Mouse (Mus musculus): ENCODE results near the gene Pxt1. TPM values are rescaled to one million over a fixed set of nuclear protein-coding genes. Genes with fewer than 3 reads are reported as not detected.
"Not testable (repeated sequence)": the region's sequence is repeated elsewhere in the genome, so short reads cannot be mapped to it uniquely, and the experiment has no call there.

The Pxt1 gene
- not detected in 2 replicates for polyA plus RNA-seq (2015; fragmentation: Nextera tagmentation; extraction: Ambion mirVana)

- Histone ChIP-seq H3K27ac (no peak within 1 kb of the TSS), H3K9ac (no peak within 1 kb of the TSS), H3K36me3 (no peaks in the 10 kb centered on the region), H3K27me3 (no peaks in the 10 kb centered on the region), H3K9me3 (no peaks in the 10 kb centered on the region), H3K4me2 (no peak within 1 kb of the TSS), H3K4me3 (no peak within 1 kb of the TSS), H3K4me1 (no peaks in the 10 kb centered on the region)
- ATAC-seq (ENCODE audit: insufficient number of reproducible peaks, low FRiP score, low TSS enrichment, low read depth), result no peak
- WGBS, result 92% methylated on average over 7 of the region's 7 CpGs
Observed at GRCm38 (mm10) chr17:28943740-28944139, at the start of gene Pxt1. Gene Pxt1 (minus strand): TSS chr17:28943840.

GRCm38 (mm10) chr17:28993004-28993403, 49.4 kb upstream of the Pxt1 start:
- WGBS, result 100% methylated on average over 1 of the region's 1 CpGs
- ATAC-seq (ENCODE audit: insufficient number of reproducible peaks, low FRiP score, low TSS enrichment, low read depth); H3K4me1 ChIP-seq; H3K27me3 ChIP-seq; H3K9ac ChIP-seq; H3K9me3 ChIP-seq; H3K4me3 ChIP-seq; H3K4me2 ChIP-seq; H3K27ac ChIP-seq: not testable (repeated sequence)
- peaks cover 53% of the 10 kb centered on the region for H3K36me3 ChIP-seq

GRCm38 (mm10) chr17:28992105-28992504, 48.5 kb upstream of the Pxt1 start:
- no peak for ATAC-seq (ENCODE audit: insufficient number of reproducible peaks, low FRiP score, low TSS enrichment, low read depth)
- H3K27me3 ChIP-seq, result no peaks in the 10 kb centered on the region
- H3K4me3 ChIP-seq, result no peak overlapping the region
- no peak overlapping the region for H3K9ac ChIP-seq
- WGBS, result 49% methylated on average over 7 of the region's 7 CpGs
- no peaks in the 10 kb centered on the region for H3K4me1 ChIP-seq
- H3K9me3 ChIP-seq, result no peaks in the 10 kb centered on the region
- H3K36me3 ChIP-seq, result peaks cover 54% of the 10 kb centered on the region
- H3K27ac ChIP-seq, result no peak overlapping the region
- no peak overlapping the region for H3K4me2 ChIP-seq

GRCm38 (mm10) chr17:28991286-28991685, 47.6 kb upstream of the Pxt1 start:
- WGBS, result 88% methylated on average over 9 of the region's 9 CpGs
- peaks cover 55% of the 10 kb centered on the region for H3K36me3 ChIP-seq

GRCm38 (mm10) chr17:28990060-28990459, 46.4 kb upstream of the Pxt1 start:
- Histone ChIP-seq H3K27ac (no peak overlapping the region), H3K27me3 (no peaks in the 10 kb centered on the region), H3K36me3 (peaks cover 61% of the 10 kb centered on the region), H3K4me3 (no peak overlapping the region), H3K9ac (no peak overlapping the region), H3K4me2 (no peak overlapping the region), H3K9me3 (no peaks in the 10 kb centered on the region), H3K4me1 (no peaks in the 10 kb centered on the region)
- no peak for ATAC-seq (ENCODE audit: insufficient number of reproducible peaks, low FRiP score, low TSS enrichment, low read depth)
- WGBS, result 79% methylated on average over 4 of the region's 4 CpGs

More at GRCm38 (mm10) chr17:28991286-28991685, 47.6 kb upstream of the Pxt1 start:
- no peak for ATAC-seq (ENCODE audit: insufficient number of reproducible peaks, low FRiP score, low TSS enrichment, low read depth)
- no peak overlapping the region for H3K9ac ChIP-seq
- H3K9me3 ChIP-seq, result no peaks in the 10 kb centered on the region
- H3K4me1 ChIP-seq, result no peaks in the 10 kb centered on the region
- H3K4me2 ChIP-seq, result no peak overlapping the region
- H3K4me3 ChIP-seq, result no peak overlapping the region
- H3K27me3 ChIP-seq, result no peaks in the 10 kb centered on the region
- no peak overlapping the region for H3K27ac ChIP-seq

GRCm38 (mm10) chr17:28988996-28989395, 45.4 kb upstream of the Pxt1 start:
- H3K4me1 ChIP-seq, result no peaks in the 10 kb centered on the region
- WGBS, result 87% methylated on average over 3 of the region's 3 CpGs
- ATAC-seq (ENCODE audit: insufficient number of reproducible peaks, low FRiP score, low TSS enrichment, low read depth), result no peak
- peaks cover 62% of the 10 kb centered on the region for H3K36me3 ChIP-seq
- H3K9me3 ChIP-seq, result no peaks in the 10 kb centered on the region
- no peak overlapping the region for H3K9ac ChIP-seq
- no peak overlapping the region for H3K27ac ChIP-seq
- no peak overlapping the region for H3K4me2 ChIP-seq
- H3K27me3 ChIP-seq, result no peaks in the 10 kb centered on the region
- H3K4me3 ChIP-seq, result no peak overlapping the region

- Histone ChIP-seq H3K36me3 (peaks cover 68% of the 10 kb centered on the region), H3K27me3 (no peaks in the 10 kb centered on the region), H3K9me3 (no peaks in the 10 kb centered on the region), H3K27ac (no peak overlapping the region), H3K4me2 (no peak overlapping the region), H3K9ac (no peak overlapping the region), H3K4me1 (no peaks in the 10 kb centered on the region), H3K4me3 (no peak overlapping the region)
- 80% methylated on average over 4 of the region's 4 CpGs for WGBS
- ATAC-seq (ENCODE audit: insufficient number of reproducible peaks, low FRiP score, low TSS enrichment, low read depth), result no peak
Observed at GRCm38 (mm10) chr17:28988291-28988690, 44.7 kb upstream of the Pxt1 start.

GRCm38 (mm10) chr17:28987713-28988112, 44.1 kb upstream of the Pxt1 start:
- no peak overlapping the region for H3K4me2 ChIP-seq
- no peak overlapping the region for H3K27ac ChIP-seq
- no peak overlapping the region for H3K9ac ChIP-seq
- H3K27me3 ChIP-seq, result no peaks in the 10 kb centered on the region
- H3K4me3 ChIP-seq, result no peak overlapping the region
- peaks cover 73% of the 10 kb centered on the region for H3K36me3 ChIP-seq
- WGBS, result 72% methylated on average over 4 of the region's 4 CpGs
- H3K4me1 ChIP-seq, result no peaks in the 10 kb centered on the region
- ATAC-seq (ENCODE audit: insufficient number of reproducible peaks, low FRiP score, low TSS enrichment, low read depth), result no peak
- no peaks in the 10 kb centered on the region for H3K9me3 ChIP-seq

GRCm38 (mm10) chr17:28986833-28987232, 43.2 kb upstream of the Pxt1 start:
- Histone ChIP-seq H3K36me3 (peaks cover 78% of the 10 kb centered on the region), H3K9ac (no peak overlapping the region), H3K9me3 (no peaks in the 10 kb centered on the region), H3K27me3 (no peaks in the 10 kb centered on the region), H3K27ac (no peak overlapping the region), H3K4me2 (no peak overlapping the region), H3K4me1 (no peaks in the 10 kb centered on the region), H3K4me3 (no peak overlapping the region)
- no peak for ATAC-seq (ENCODE audit: insufficient number of reproducible peaks, low FRiP score, low TSS enrichment, low read depth)

GRCm38 (mm10) chr17:28984724-28985420, 41.2 kb upstream of the Pxt1 start:
- Histone ChIP-seq H3K9me3 (no peaks in the 10 kb centered on the region), H3K36me3 (peaks cover 74% of the 10 kb centered on the region), H3K4me2 (no peak overlapping the region), H3K4me3 (no peak overlapping the region), H3K4me1 (no peaks in the 10 kb centered on the region), H3K27ac (no peak overlapping the region), H3K9ac (no peak overlapping the region), H3K27me3 (no peaks in the 10 kb centered on the region)
- ATAC-seq (ENCODE audit: insufficient number of reproducible peaks, low FRiP score, low TSS enrichment, low read depth), result no peak
- WGBS, result 92% methylated on average over 1 of the region's 1 CpGs

GRCm38 (mm10) chr17:28982591-28982990, 39.0 kb upstream of the Pxt1 start:
- peaks cover 73% of the 10 kb centered on the region for H3K36me3 ChIP-seq
- no peaks in the 10 kb centered on the region for H3K4me1 ChIP-seq
- no peaks in the 10 kb centered on the region for H3K27me3 ChIP-seq
- H3K27ac ChIP-seq, result no peak overlapping the region
- H3K4me3 ChIP-seq, result no peak overlapping the region
- no peaks in the 10 kb centered on the region for H3K9me3 ChIP-seq
- H3K4me2 ChIP-seq, result no peak overlapping the region
- H3K9ac ChIP-seq, result no peak overlapping the region
- no peak for ATAC-seq (ENCODE audit: insufficient number of reproducible peaks, low FRiP score, low TSS enrichment, low read depth)
- 33% methylated on average over 4 of the region's 4 CpGs for WGBS

GRCm38 (mm10) chr17:28981081-28981480, 37.4 kb upstream of the Pxt1 start:
- H3K4me2 ChIP-seq, result no peak overlapping the region
- H3K9me3 ChIP-seq, result no peaks in the 10 kb centered on the region
- H3K27me3 ChIP-seq, result no peaks in the 10 kb centered on the region
- H3K36me3 ChIP-seq, result peaks cover 71% of the 10 kb centered on the region
- H3K9ac ChIP-seq, result no peak overlapping the region
- no peak for ATAC-seq (ENCODE audit: insufficient number of reproducible peaks, low FRiP score, low TSS enrichment, low read depth)
- H3K4me1 ChIP-seq, result no peaks in the 10 kb centered on the region
- H3K27ac ChIP-seq, result no peak overlapping the region
- 68% methylated on average over 4 of the region's 4 CpGs for WGBS
- H3K4me3 ChIP-seq, result no peak overlapping the region

GRCm38 (mm10) chr17:28979091-28979490, 35.5 kb upstream of the Pxt1 start:
- H3K36me3 ChIP-seq, result peaks cover 84% of the 10 kb centered on the region
- whole genome bisulfite sequencing, result 90% methylated on average over 4 of the region's 4 CpGs
- no peak for ATAC-seq (ENCODE audit: insufficient number of reproducible peaks, low FRiP score, low TSS enrichment, low read depth)

More at GRCm38 (mm10) chr17:28979091-28979490, 35.5 kb upstream of the Pxt1 start:
- no peaks in the 10 kb centered on the region for H3K9me3 ChIP-seq
- H3K27me3 ChIP-seq, result no peaks in the 10 kb centered on the region
- no peak overlapping the region for H3K27ac ChIP-seq
- H3K9ac ChIP-seq, result no peak overlapping the region
- no peak overlapping the region for H3K4me3 ChIP-seq
- no peaks in the 10 kb centered on the region for H3K4me1 ChIP-seq
- H3K4me2 ChIP-seq, result no peak overlapping the region

Measured in limb, embryonic 15.5 days (tissue).